Mouse (Mus musculus): ENCODE measurements at regions not wholly inside any gene's neighbourhood (a gene's known extent, or its start where the extent isn't known, plus 50 kb on each side); places are given as distances from the start of the nearest gene placed in this dataset.

GRCm38 (mm10) chr15:97188545-97188944, 58.4 kb upstream of the Pced1b start:
- no peak for DNase-seq

GRCm38 (mm10) chr15:97187831-97188230, 59.1 kb upstream of the Pced1b start:
- DNase-seq, result no peak

- DNase-seq, result no peak
These were observed 60.9 kb upstream of the Pced1b start for GRCm38 (mm10) chr15:97186034-97186433.

GRCm38 (mm10) chr15:97182617-97183038, 64.3 kb upstream of the Pced1b start:
- DNase-seq, result no peak

GRCm38 (mm10) chr15:97180970-97181669, 65.8 kb upstream of the Pced1b start:
- no peak for DNase-seq

- no peak for DNase-seq
These were observed 68.6 kb upstream of the Pced1b start for GRCm38 (mm10) chr15:97178286-97178685.

GRCm38 (mm10) chr15:97177806-97178205, 69.1 kb upstream of the Pced1b start:
- DNase-seq, result no peak

- no peak for DNase-seq
These were observed 71.9 kb upstream of the Pced1b start for GRCm38 (mm10) chr15:97174989-97175388.

- DNase-seq, result no peak
These were observed 73.7 kb upstream of the Pced1b start for GRCm38 (mm10) chr15:97173233-97173632.

- DNase-seq, result no peak
These were observed 76.8 kb upstream of the Pced1b start for GRCm38 (mm10) chr15:97170074-97170473.

GRCm38 (mm10) chr15:97169381-97169780, 77.5 kb upstream of the Pced1b start:
- no peak for DNase-seq

- no peak for DNase-seq
These were observed 79.8 kb upstream of the Pced1b start for GRCm38 (mm10) chr15:97167116-97167515.

- no peak for DNase-seq
These were observed 82.3 kb upstream of the Pced1b start for GRCm38 (mm10) chr15:97164616-97165015.

GRCm38 (mm10) chr15:97163971-97164370, 82.9 kb upstream of the Pced1b start:
- DNase-seq, result no peak

GRCm38 (mm10) chr15:97163090-97163489, 83.8 kb upstream of the Pced1b start:
- no peak for DNase-seq

GRCm38 (mm10) chr15:97162305-97162704, 84.6 kb upstream of the Pced1b start:
- no peak for DNase-seq

- DNase-seq, result no peak
These were observed 85.4 kb upstream of the Pced1b start for GRCm38 (mm10) chr15:97161530-97161929.

- no peak for DNase-seq
These were observed 94.6 kb upstream of the Pced1b start for GRCm38 (mm10) chr15:97152354-97152753.

GRCm38 (mm10) chr15:97151793-97152192, 95.1 kb upstream of the Pced1b start:
- DNase-seq, result no peak

GRCm38 (mm10) chr15:97150983-97151735, 95.4 kb upstream of the Slc38a4 start:
- no peak for DNase-seq

- DNase-seq, result no peak
These were observed 86.2 kb upstream of the Slc38a4 start for GRCm38 (mm10) chr15:97141958-97142357.

GRCm38 (mm10) chr15:97138265-97138664, 82.5 kb upstream of the Slc38a4 start:
- no peak for DNase-seq

- peak; percentile 9 for DNase-seq
These were observed 79.5 kb upstream of the Slc38a4 start for GRCm38 (mm10) chr15:97135291-97135690.

GRCm38 (mm10) chr15:97127771-97128170, 72.0 kb upstream of the Slc38a4 start:
- DNase-seq, result no peak
